Mouse (Mus musculus) midbrain, embryonic 12.5 days (tissue): ENCODE results near the gene Gm9913. TPM values are rescaled to one million over a fixed set of nuclear protein-coding genes. Genes with fewer than 3 reads are reported as not detected.

Source experiments
- ATAC-seq: fragments of 200-750 bp; cut with Nextera tagmentation; 2 replicates; pipeline ENCODE4 v1.8.0; 2017; ENCODE audit warnings: low read depth, moderate TSS enrichment, moderate library complexity; ENCODE audit not compliant: low FRiP score
- H3K27ac ChIP-seq: fragments of 300-500 bp; sonication (generic); replicated peaks from 2 replicates; pipeline ENCODE4 v1.5.1; 2016; ENCODE audit warnings: mild to moderate bottlenecking
- H3K27me3 ChIP-seq: fragments of 300-500 bp; sonication (generic); 2 replicates; pipeline ENCODE4 v1.6.1; 2016; ENCODE audit warnings: mild to moderate bottlenecking
- H3K36me3 ChIP-seq: fragments of 300-500 bp; sonication (generic); 2 replicates; pipeline ENCODE4 v1.6.1; 2016
- H3K4me1 ChIP-seq: fragments of 300-500 bp; sonication (generic); 2 replicates; pipeline ENCODE4 v1.6.1; 2016
- H3K4me2 ChIP-seq: fragments of 300-500 bp; sonication (generic); replicated peaks from 2 replicates; pipeline ENCODE4 v1.6.1; 2016; ENCODE audit warnings: mild to moderate bottlenecking, moderate library complexity
- H3K4me3 ChIP-seq: fragments of 300-500 bp; sonication (generic); 2 replicates; pipeline ENCODE4 v1.5.1; 2016; ENCODE audit warnings: mild to moderate bottlenecking
- H3K9ac ChIP-seq: fragments of 300-500 bp; sonication (generic); replicated peaks from 2 replicates; pipeline ENCODE4 v1.6.1; 2016; ENCODE audit warnings: mild to moderate bottlenecking, moderate library complexity
- H3K9me3 ChIP-seq: fragments of 300-500 bp; sonication (generic); 2 replicates; pipeline ENCODE4 v1.6.1; 2016; ENCODE audit warnings: mild to moderate bottlenecking
- WGBS: fragments of 180-500 bp; shearing (Covaris S2); methylation state at CpG from one replicate; pipeline ENCODE4 v1.1.7; 2016; 5-methylcytosine and 5-hydroxymethylcytosine counted together
- polyA plus RNA-seq: library from polyadenylated mRNA; unstranded; fragments of >200 nt; fragmentation: Nextera tagmentation; extraction: Ambion mirVana; gene quantifications from 2 replicates; pipeline ENCODE4 v1.2.1, GENCODE M21; 2016

Gm9913 gene
- polyA plus RNA-seq, result 0.15 and 0.33 TPM in 2 replicates

DNA sequence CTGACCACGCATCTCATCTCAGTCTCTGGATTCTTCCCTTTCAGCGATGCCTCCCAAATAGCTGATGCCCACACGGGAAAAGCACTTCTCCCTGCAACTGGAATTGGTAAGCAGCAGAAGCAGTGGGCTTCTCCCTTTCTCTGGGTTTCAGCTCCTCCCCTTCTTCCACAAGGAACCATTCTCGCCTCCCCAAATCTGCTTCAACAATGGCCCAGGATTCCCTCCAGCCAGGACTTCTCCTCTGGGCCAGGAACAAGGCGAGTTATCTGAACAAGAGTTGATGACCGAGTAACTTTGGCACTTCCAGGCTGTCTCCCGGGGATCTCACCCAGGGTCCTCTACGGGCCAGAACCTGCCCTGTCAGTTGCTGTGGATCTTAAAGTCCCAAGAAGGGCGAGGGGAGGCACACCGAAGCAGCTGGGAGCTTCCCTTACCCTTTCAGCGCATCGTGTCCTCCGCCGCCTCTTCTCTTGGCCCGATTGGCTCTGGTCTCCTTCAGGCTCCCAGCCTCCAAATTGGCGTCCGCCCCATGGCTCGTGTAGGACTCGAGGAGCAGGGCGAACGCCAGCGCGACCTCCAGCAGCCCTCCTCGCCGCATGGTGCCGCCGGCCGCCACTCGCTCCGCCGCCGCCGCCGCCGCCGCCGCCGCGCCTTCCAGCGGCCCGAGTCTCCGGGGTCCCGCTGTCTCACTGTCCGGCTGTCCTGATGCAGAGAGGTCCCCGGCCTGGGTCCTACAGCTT is at the start of gene Gm9913:
Gm9913 (plus strand) TSS at position 84 of the 740 bp plus-strand sequence.
- H3K4me2 ChIP-seq, result peak within 1 kb of the TSS; percentile 97
- H3K9ac ChIP-seq, result peak within 1 kb of the TSS; percentile 70
- no peak; the same call in 1 of the 2 replicates for ATAC-seq
- peak within 1 kb of the TSS; percentile 63 for H3K4me3 ChIP-seq
- H3K4me1 ChIP-seq, result peaks cover 14% of the 10 kb centered on the region
- no peaks in the 10 kb centered on the region for H3K9me3 ChIP-seq
- peaks cover 12% of the 10 kb centered on the region for H3K27me3 ChIP-seq
- peak within 1 kb of the TSS; percentile 66 for H3K27ac ChIP-seq
- H3K36me3 ChIP-seq, result no peaks in the 10 kb centered on the region
- 1% methylated on average over 44 of the region's 45 CpGs for WGBS

- Histone ChIP-seq H3K9me3 (no peaks in the 10 kb centered on the region), H3K27me3 (no peaks in the 10 kb centered on the region), H3K4me2 (no peak overlapping the region), H3K36me3 (no peaks in the 10 kb centered on the region), H3K27ac (no peak overlapping the region), H3K4me1 (peaks cover 6% of the 10 kb centered on the region; the same call in 1 of the 2 replicates), H3K4me3 (no peak overlapping the region), H3K9ac (no peak overlapping the region)
- WGBS, result 88% methylated on average over 15 of the region's 15 CpGs
- ATAC-seq, result no peak
Observed at GRCm38 (mm10) chr2:125456059-125456789, 48.7 kb upstream of the Gm9913 start.

- WGBS, result 84% methylated on average over 3 of the region's 3 CpGs
- Histone ChIP-seq H3K4me3 (no peak overlapping the region), H3K9me3 (no peaks in the 10 kb centered on the region), H3K4me2 (no peak overlapping the region), H3K27me3 (no peaks in the 10 kb centered on the region), H3K9ac (no peak overlapping the region), H3K36me3 (no peaks in the 10 kb centered on the region), H3K27ac (no peak overlapping the region), H3K4me1 (no peaks in the 10 kb centered on the region)
- no peak for ATAC-seq
Observed at GRCm38 (mm10) chr2:125459087-125459486, 45.8 kb upstream of the Gm9913 start.

- 87% methylated on average over 6 of the region's 6 CpGs for WGBS
- no peak for ATAC-seq
- Histone ChIP-seq H3K9me3 (no peaks in the 10 kb centered on the region), H3K4me2 (no peak overlapping the region), H3K4me1 (no peaks in the 10 kb centered on the region), H3K36me3 (peaks cover 11% of the 10 kb centered on the region), H3K27ac (no peak overlapping the region), H3K27me3 (no peaks in the 10 kb centered on the region), H3K4me3 (no peak overlapping the region), H3K9ac (no peak overlapping the region)
Observed at GRCm38 (mm10) chr2:125464036-125464435, 40.9 kb upstream of the Gm9913 start.

- Histone ChIP-seq H3K36me3 (peaks cover 9% of the 10 kb centered on the region; the same call in 1 of the 2 replicates), H3K27ac (no peak overlapping the region), H3K4me2 (no peak overlapping the region), H3K9ac (no peak overlapping the region), H3K4me1 (no peaks in the 10 kb centered on the region), H3K4me3 (no peak overlapping the region), H3K9me3 (no peaks in the 10 kb centered on the region), H3K27me3 (no peaks in the 10 kb centered on the region)
- no peak for ATAC-seq
- WGBS, result 75% methylated on average over 8 of the region's 8 CpGs
Observed at GRCm38 (mm10) chr2:125470553-125471295, 34.2 kb upstream of the Gm9913 start.

GRCm38 (mm10) chr2:125471721-125472120 is 33.2 kb upstream of the Gm9913 start:
- no peaks in the 10 kb centered on the region for H3K4me1 ChIP-seq
- H3K27me3 ChIP-seq, result no peaks in the 10 kb centered on the region
- no peak overlapping the region for H3K4me3 ChIP-seq
- H3K9me3 ChIP-seq, result no peaks in the 10 kb centered on the region
- H3K9ac ChIP-seq, result no peak overlapping the region
- no peak overlapping the region for H3K4me2 ChIP-seq
- peaks cover 3% of the 10 kb centered on the region; the same call in 1 of the 2 replicates for H3K36me3 ChIP-seq
- 97% methylated on average over 4 of the region's 4 CpGs for WGBS
- H3K27ac ChIP-seq, result no peak overlapping the region
- no peak for ATAC-seq

GRCm38 (mm10) chr2:125473228-125473627 is 31.7 kb upstream of the Gm9913 start:
- no peak for ATAC-seq
- Histone ChIP-seq H3K36me3 (no peaks in the 10 kb centered on the region), H3K27ac (no peak overlapping the region), H3K9ac (no peak overlapping the region), H3K27me3 (no peaks in the 10 kb centered on the region), H3K9me3 (no peaks in the 10 kb centered on the region), H3K4me2 (no peak overlapping the region), H3K4me1 (no peaks in the 10 kb centered on the region), H3K4me3 (no peak overlapping the region)
- WGBS, result 84% methylated on average over 2 of the region's 2 CpGs

DNA sequence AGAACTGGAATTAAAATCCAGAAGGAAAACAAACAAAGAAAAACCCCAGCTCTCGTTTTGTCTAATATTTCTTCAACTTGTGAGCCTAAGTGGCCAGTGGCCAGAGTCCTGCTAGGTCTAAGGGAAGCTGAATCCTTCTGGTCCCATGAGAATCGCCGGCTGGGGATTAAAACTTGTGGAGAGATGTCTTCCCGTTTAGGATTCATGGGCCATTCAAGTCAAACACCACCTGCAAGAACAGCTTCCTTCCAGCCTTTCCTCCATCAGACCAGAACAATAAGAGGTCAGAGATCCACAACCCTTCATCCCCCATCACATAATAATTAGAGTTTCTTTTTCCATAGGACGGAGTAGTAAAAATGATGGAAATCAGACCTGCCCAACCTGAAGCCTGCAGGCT is 30.2 kb upstream of the Gm9913 start:
- Histone ChIP-seq H3K9ac (no peak overlapping the region), H3K9me3 (no peaks in the 10 kb centered on the region), H3K27me3 (no peaks in the 10 kb centered on the region), H3K4me1 (no peaks in the 10 kb centered on the region), H3K4me3 (no peak overlapping the region), H3K4me2 (no peak overlapping the region), H3K36me3 (no peaks in the 10 kb centered on the region), H3K27ac (no peak overlapping the region)
- ATAC-seq, result no peak
- WGBS, result 82% methylated on average over 5 of the region's 5 CpGs

DNA sequence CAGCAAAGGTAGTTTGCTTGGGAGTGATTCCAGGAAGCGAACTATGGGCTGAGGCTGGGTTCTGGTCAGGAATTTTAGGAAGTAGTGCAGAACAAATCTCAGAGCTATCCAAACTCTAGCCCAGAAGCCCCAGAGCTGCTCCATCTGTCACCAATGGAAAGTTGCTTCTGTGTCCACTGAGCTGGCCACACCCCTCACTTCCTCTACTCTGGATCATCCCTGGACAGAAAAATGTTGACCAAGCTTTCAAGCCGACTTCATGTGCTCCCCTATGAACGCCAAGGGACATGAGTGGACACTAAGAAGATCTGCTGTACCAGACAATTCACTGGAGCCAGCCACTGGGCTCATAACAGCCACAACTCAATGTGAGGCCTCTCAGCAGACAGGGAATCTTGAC is 28.7 kb upstream of the Gm9913 start:
- no peak overlapping the region for H3K4me2 ChIP-seq
- no peaks in the 10 kb centered on the region for H3K36me3 ChIP-seq
- H3K9ac ChIP-seq, result no peak overlapping the region
- WGBS, result 87% methylated on average over 3 of the region's 3 CpGs
- H3K4me1 ChIP-seq, result no peaks in the 10 kb centered on the region
- no peaks in the 10 kb centered on the region for H3K27me3 ChIP-seq
- H3K4me3 ChIP-seq, result no peak overlapping the region
- no peak for ATAC-seq
- H3K27ac ChIP-seq, result no peak overlapping the region
- no peaks in the 10 kb centered on the region for H3K9me3 ChIP-seq

DNA sequence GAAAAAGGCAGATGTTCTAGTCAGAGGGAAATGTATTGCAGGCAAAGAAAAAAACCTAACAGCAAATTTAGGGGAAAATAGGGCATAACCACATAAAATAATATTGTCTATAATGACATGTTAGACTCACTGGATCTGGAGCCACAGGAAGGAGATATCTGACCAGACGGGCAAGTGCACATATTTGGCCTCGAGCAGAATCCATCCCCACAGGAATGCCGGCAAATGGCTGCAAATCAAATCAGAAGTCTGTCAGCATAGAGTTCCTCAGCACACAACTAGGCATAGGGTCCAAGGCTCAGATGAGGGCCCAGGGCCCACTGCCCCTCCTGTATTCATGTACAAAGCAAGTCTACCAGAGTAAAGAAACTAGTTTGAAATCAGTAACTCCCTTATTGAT is 27.5 kb upstream of the Gm9913 start:
- Histone ChIP-seq H3K9me3 (no peaks in the 10 kb centered on the region), H3K36me3 (no peaks in the 10 kb centered on the region), H3K4me3 (no peak overlapping the region), H3K27ac (no peak overlapping the region), H3K9ac (no peak overlapping the region), H3K4me1 (no peaks in the 10 kb centered on the region), H3K4me2 (no peak overlapping the region), H3K27me3 (no peaks in the 10 kb centered on the region)
- no peak for ATAC-seq
- 88% methylated on average over 3 of the region's 3 CpGs for WGBS

GRCm38 (mm10) chr2:125478705-125479104 is 26.2 kb upstream of the Gm9913 start:
- WGBS, result 69% methylated on average over 4 of the region's 4 CpGs
- H3K36me3 ChIP-seq, result no peaks in the 10 kb centered on the region
- H3K4me3 ChIP-seq, result no peak overlapping the region
- no peak overlapping the region for H3K9ac ChIP-seq
- H3K27me3 ChIP-seq, result no peaks in the 10 kb centered on the region
- no peak overlapping the region for H3K4me2 ChIP-seq
- ATAC-seq, result no peak
- H3K27ac ChIP-seq, result no peak overlapping the region
- H3K9me3 ChIP-seq, result no peaks in the 10 kb centered on the region
- H3K4me1 ChIP-seq, result no peaks in the 10 kb centered on the region

GRCm38 (mm10) chr2:125480057-125480456 is 24.8 kb upstream of the Gm9913 start:
- Histone ChIP-seq H3K27ac (no peak overlapping the region), H3K27me3 (no peaks in the 10 kb centered on the region), H3K4me2 (no peak overlapping the region), H3K36me3 (no peaks in the 10 kb centered on the region), H3K9ac (no peak overlapping the region), H3K9me3 (no peaks in the 10 kb centered on the region), H3K4me1 (no peaks in the 10 kb centered on the region), H3K4me3 (no peak overlapping the region)
- ATAC-seq, result no peak
- WGBS, result 87% methylated on average over 5 of the region's 5 CpGs
